Mouse (Mus musculus): ENCODE results near the gene Mprip. TPM values are rescaled to one million over a fixed set of nuclear protein-coding genes. Genes with fewer than 3 reads are reported as not detected.
A peak's percentile ranks its signal among the peaks of the same experiment; 100 is the strongest.

Gene Mprip
- total RNA-seq, 2 experiments from 2014 or later = 283 to 287 TPM

DNA sequence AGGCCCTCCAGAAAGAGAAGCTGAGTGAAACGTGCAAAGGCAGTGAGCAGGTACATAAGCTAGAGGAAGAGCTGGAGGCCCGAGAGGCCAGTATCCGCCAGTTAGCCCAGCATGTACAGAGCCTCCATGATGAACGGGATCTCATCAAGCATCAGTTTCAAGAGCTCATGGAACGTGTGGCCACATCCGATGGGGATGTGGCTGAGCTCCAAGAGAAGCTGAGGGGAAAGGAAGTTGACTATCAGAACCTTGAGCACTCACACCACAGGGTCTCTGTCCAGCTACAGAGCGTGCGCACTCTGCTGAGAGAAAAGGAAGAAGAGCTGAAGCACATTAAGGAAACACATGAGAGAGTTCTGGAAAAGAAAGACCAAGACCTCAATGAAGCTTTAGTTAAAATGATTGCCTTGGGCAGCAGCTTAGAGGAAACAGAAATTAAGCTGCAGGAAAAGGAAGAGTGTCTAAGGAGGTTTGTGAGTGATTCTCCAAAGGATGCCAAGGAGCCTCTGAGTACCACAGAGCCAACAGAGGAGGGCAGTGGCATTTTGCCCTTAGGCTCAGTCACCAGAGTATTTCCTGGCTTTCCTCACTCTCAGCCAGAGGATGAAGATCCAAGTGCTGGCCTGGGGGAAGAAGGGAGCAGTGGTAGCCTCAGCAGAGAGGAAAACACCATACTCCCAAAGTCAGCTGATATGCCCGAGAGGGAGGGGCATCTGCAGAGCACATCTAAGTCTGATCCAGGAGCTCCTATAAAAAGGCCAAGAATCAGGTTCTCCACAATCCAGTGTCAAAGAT, 97.3 kb downstream of the Mprip start:
- no peak for DNase-seq (ENCODE audit: low spot score in 2 of 2)

DNA sequence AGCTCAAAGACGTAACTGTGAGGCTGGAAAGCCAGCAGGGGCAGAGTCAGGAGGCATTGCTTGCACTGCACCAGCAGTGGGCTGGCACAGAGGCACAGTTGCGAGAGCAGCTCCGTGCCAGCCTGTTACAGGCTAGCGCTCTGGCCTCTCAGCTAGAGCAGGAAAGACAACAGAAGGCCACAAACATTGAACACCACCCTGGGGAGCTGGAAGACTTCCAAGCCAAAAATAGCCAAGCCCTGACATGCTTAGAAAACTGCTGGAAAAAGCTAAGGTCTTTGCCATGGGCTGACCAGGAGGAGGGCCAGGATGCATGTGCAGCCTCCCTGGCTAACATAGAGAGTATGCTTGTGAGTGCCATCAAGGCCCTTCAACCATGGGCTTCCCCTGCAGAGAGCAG, 98.1 kb downstream of the Mprip start:
- peak; percentile 51 to 63 for DNase-seq (ENCODE audit: low spot score in 2 of 2)

DNA sequence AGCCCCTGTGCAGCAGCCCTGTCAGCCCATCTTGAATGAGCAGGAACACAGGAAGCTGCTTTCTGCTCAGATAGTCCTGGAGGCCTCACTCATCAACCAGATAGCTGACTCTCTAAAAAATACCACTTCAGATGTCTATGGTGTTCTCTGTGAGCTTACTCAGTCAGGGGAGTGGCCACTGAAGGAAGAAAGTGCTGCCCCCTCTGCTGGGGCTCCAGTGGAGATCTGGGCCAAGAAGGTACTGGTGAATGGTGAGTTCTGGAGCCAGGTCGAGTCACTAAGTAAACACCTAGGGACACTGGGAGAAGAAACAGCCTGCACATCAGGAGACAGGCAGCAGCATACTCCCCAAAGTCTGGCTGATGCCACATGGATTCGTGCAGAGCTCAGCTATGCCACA, 98.5 kb downstream of the Mprip start:
- no peak for DNase-seq (ENCODE audit: low spot score in 2 of 2)

DNA sequence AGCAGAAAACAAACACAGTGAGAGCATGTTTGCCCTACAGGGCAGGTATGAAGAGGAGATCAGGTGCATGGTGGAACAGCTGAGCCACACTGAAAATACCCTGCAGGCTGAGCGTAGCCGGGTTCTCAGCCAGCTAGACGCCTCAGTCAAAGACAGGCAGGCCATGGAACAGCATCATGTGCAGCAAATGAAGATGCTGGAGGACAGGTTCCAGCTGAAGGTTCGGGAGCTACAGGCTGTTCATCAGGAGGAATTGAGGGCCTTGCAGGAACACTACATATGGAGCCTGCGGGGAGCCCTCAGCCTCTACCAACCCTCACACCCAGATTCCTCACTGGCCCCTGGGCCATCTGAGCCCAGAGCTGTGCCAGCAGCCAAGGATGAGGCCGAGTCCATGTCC, 99.7 kb downstream of the Mprip start:
- no peak for DNase-seq (ENCODE audit: low spot score in 2 of 2)

DNA sequence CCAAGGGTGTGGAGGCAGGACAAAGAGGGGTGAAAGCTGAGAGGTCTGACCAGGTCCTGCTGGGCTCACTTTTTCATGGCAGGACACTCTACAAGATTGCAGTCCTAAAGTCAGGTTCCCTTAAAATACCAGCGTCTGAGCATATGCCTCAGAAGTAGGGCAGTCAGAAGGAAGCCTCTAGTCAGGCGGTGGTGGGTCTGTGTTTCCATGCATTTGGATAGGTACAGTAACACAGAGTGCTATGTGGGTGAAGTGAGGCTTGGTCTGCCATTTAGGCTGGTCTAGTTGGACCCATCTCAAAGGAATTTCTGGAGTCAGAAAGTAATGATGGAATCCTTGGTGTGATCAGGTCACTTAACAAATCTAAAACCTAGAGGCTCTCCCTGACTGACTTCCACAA, 108.2 kb downstream of the Mprip start:
- DNase-seq (ENCODE audit: low spot score in 2 of 2) = no peak

DNA sequence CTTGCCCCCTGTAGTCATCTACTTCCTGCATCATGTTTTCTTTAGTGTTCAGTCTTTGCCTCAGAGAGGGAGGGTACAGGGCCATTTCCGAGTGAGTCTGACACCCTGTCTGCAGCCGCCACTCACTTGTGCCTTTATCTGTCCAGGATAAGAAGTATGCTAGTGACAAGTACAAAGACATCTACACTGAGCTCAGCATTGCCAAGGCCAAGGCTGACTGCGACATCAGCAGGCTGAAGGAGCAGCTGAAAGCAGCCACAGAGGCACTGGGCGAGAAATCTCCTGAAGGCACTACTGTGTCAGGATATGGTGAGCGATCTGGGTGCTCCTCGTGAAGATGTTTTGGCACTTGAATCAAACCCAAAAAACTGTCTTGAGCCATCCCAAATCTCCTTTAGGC, 108.6 kb downstream of the Mprip start:
- no peak for DNase-seq (ENCODE audit: low spot score in 2 of 2)

DNA sequence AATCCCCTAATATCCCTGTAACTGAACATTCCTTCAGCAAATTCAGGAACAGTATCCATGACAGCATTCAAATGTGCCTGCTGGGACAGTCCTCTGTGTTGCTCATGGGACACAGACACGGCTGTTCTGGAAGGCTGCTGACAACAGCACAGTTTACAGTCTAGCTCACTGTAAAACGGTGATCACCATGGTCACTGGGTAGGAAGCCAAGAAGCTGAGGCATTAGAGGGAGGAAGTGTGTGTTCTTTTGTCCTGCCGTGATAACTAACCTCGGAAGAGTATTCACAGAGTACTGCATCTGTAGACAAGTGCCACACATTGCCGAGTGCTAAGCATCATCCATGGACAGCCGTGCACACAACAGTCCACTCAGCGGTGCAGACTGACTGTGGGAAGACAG, 109.6 kb downstream of the Mprip start:
- DNase-seq (ENCODE audit: low spot score in 2 of 2) = peak in 1 of 2 experiments; percentile 33

DNA sequence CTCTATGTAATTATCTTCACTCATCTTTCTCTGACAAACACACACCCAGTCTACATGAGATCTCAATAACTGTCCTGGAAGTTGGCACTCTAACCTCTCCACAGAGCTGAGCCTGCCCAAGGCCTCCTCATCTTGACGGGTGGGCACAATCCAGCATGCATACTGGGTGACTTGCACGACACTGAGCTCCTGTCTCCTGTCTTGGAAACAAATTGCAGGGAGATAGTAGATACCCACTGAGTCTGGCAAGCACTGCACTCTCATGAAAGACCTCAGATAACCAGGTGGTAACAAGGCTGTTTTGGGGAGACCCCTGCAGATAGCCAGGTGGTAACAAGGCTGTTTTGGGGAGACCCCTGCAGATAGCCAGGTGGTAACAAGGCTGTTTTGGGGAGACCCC, 111.2 kb downstream of the Mprip start:
- no peak for DNase-seq (ENCODE audit: low spot score in 2 of 2)

DNA sequence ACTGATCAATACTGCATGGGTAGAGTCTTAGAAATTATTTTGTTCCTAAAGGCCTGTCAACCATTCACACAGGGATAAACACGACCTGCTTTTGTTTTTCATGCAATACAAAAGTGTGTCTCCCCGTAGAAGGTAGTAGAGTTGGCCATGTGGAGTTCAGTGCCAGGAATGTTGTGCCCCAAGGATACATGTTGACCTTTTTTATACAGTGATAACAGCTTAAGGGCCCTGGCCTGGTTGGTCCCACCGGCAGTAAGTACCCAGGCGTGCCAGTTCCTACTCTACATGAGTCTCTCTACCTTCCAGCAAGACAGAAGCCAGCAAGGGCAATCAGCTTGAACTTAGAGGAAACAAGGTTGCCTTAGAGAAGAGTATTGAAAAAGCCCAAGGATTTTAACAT, 111.8 kb downstream of the Mprip start:
- DNase-seq (ENCODE audit: low spot score in 2 of 2) = no peak

DNA sequence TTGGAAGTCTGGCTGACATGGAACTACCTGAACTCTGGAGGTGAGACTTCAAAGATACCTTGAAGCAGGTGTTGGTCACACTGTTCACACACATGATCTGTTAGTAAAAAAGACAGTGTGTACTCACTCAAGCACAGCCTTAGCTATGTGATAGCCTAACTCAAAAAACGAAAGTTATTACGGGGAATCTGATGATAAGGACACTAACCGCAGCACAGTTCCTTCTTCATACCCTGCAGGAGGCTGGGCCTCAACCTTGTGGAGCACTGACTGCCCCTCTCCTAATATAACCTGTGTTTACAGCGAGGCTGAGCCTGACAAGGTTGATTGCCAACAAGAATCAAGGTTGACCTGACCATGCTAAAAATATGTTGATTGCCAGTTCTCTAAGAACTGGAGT, 113.4 kb downstream of the Mprip start:
- DNase-seq (ENCODE audit: low spot score in 2 of 2) = no peak

DNA sequence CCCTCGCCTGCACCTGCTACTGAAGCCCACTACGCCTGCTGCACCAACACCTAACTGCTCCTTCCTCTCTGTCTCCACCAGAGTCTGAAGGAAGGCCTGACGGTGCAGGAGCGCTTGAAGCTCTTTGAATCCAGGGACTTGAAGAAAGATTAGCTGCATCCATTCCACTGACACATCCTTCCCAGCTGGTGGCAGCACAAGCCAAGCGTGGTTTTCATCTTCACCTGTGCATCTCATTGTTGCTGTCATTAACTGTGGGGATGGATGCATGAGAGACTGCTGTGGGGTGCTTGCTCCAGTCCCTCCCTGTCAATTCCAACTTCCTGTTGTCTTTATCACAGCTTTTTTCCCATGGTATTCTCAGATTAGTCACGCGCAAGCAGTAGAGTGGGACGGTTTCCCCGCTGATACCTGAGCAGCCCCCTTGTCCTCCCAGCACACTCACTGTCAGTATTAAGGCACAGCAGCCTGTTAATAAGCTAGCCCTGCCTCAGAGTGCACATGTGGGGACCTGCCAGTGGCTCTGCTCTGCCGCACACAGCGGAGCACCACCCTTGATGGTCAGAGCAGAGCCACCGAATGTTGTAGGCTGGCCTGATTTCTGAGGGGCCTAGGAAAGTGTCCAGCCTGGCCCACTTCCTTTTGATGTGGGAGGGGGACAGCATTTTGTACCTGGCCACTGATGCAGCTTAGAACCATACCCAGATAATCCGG, 114.5 kb downstream of the Mprip start:
- no peak for DNase-seq (ENCODE audit: low spot score in 2 of 2)

DNA sequence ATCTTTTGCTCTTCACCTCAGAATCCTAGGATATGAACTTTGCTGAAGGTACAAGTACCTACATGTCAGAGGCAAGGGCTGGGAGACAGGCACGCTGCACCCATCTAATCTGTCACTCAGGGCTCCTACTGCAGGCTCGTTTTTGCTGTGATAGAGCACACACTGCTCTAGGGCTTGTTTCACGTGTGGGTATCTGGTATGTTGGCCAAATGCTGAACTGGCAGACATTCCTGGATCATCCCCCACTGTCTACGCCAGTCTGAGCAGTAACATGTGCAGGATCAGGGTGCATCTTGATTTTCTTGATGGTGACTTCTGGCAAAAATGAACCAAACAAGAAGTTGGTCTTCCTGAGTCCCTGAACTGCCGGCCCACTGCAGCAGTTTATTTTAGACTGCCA, 116.2 kb downstream of the Mprip start:
- peak in 1 of 2 experiments; percentile 65 for DNase-seq (ENCODE audit: low spot score in 2 of 2)

DNA sequence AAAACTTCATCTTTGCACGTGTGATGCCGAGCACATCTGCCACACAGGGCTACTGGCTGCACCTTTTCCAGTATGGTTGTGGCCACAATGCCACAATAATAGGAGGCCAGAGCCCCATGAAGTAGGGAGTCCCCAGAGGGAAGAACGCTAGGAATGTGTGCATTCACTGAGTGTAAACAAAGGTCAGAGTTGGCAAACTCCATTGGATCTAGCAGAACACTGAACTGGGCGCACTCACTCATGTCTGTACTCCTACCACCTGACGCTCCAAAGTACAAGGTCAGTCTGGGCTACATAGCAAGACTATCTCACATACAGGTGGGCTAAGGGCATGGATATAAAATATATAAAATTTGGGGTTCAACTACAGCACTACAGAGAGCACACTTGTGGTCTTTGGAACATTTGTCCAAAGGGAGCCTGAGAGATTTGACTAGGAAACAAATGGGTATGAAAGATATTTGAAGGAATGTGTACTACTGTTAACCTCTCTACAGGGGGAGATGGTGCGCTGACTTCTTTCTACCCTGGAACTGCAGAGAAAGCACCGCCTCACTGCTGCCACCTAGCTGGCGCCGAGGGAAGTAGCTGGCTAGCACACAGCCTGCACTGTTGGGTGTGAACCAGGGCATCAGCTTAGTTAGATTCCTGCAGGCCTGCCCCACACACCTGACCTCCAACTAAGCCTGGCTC, 117.2 kb downstream of the Mprip start:
- peak; percentile 47 to 73 for DNase-seq (ENCODE audit: low spot score in 2 of 2)

DNA sequence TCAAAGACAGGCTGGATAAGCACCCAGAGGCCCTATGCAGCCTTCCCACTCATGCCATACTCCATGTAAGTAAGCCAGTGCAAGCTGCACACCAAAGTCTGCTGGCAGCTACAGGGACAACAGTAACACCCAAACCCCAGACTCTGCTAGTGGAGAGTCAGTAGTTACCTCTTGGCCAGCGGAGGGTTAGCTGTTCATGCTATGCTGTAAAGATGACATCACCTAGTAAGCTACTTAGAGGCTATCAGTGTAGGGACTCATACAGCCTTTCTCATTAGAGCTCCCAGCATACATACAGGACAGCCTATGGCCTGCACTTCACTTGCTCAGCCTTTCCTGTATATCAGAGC, 117.7 kb downstream of the Mprip start:
- no peak for DNase-seq (ENCODE audit: low spot score in 2 of 2)

DNA sequence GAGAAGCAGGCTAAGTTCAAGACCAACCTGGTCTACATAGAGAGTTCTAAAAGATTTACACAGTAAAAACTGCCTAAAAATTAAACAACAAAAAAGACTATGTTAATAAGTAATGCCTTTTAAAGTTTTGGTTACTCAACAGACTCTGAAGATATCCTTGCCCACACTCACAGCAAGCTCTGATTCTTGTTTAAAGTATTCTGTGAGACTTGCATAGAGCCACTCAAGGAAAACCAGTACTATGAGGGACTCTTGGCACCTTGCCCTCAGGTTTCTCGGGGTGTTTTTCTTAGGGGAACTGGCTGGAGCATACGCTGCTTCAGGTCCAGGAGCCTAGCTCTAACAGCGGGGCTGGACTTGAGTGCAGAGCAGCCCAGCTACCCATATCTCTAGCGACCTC, 118.3 kb downstream of the Mprip start:
- no peak for DNase-seq (ENCODE audit: low spot score in 2 of 2)

DNA sequence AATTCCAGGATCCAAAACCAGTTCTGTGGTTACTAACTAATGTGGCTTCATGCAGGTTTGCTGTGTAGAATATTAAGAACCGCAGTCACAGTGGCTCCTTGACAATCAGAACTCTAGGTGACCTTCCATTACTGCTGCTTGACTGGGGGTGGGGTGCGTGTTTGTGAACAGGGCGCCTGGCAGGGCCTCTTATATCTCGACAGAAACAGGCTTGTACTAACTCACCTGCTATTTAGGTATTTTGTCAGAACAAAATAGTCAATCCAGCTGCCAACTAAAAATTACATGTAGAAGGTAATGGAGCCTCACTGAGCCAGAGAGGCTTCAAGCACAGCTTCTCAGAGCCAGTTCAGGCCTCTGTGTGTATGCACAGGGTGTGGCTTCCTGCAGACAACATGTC, 119.1 kb downstream of the Mprip start:
- no peak for DNase-seq (ENCODE audit: low spot score in 2 of 2)

DNA sequence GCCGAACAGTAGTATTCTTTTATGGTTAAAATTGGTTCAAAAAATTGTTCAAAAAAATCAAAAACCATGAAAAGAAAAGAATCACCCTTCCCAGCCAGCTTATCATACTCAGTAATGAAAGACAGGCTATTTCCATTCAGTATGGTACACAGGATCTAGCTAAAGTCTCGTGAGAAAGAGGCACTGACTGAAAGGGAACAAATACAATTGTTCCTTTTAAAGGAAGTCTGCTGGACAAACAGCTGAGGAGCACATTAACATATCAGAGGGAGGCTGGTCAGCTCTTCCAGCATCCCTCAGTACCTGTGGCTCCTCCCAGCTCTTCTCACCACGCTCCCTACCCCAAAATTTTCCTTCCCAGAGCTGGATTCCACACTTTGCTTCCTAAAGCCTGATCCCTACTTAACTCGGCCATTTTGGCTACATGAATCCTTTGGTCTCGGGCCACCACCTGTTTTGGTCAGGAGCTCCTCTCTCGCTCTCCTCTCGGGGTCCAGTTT, 121.0 kb downstream of the Mprip start:
- no peak for DNase-seq (ENCODE audit: low spot score in 2 of 2)

DNA sequence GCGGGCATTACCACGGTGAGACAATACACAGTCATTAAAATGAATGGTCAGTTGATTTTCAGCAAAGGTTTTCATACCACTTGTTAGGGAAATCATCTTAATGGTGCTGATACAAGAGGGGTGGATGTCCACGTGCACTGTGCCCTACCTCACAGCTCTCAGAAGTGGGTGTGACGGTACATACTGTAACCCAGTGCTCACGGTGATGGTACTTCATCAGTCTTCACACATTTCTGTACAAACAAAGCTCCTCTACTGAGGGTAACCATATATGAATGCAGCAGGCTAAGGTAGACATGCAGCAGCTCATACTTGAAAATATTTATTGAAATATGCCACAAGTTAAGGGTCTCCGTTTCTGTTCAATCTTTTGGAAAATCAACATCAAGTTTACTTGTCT, 122.5 kb downstream of the Mprip start:
- no peak for DNase-seq (ENCODE audit: low spot score in 2 of 2)

DNA sequence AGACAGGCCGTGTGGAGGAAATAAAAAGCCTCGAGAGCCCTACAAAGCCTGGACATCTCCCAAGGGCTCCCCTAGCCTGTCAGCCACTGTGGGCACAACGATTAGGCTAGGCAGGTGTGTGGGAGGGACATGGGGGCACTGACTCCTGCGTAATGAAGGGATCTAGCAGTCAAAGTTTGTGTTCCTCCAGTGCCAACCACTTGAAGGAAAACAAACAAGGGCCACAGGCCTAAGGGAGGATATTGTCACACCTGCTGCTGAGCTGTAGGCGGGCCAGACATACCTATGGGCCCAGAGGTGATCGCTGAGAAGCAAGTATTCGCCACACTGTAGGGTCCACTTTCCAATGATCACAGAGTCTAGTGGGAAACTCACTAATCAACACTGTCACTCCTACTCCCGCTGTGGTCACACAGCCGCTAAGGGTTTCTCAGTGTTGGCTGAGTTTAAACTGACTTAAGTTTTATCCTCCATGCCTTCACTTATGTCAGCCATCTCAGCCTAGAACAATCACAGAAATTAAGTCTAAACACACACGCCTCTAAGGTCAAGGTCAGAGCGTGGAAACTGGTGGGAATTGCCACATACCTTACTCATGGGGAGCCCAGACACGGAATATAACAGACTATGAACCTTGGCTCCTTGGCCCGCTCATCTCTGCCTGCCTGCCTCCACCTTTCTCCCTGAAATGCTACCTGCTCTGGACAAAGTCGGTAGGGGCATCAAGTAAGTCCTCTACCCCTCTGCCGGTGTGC, 125.5 kb downstream of the Mprip start:
- no peak for DNase-seq (ENCODE audit: low spot score in 2 of 2)

DNA sequence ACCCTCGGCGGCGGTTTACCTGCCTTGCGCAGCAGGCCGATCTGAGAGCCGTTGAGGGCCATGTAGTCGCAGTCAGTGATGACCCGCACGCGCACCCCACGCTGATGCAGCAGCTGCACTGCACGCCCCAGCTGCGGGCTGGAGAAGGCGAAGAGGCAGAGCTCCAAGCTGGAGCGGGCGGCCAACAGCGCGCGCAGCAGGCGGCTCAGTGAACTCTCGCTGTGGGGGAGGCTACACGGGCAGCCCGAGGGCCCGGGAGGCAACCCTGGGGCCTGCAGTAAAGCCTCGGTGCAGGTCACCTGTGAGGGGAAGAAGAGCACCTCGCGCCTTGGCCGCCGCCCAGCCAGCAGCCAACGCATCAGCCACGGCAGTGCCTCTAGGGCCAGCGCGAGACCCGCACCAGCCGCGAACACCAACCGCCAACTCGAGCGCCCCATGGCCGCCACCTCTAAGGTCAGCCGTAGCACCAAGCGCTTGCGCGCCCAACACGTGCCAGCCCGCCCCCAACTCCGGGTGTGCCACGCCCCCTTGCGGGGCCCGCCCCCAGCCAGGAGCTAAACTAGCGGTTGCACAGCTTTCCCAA, 126.2 kb downstream of the Mprip start, which contains the start of gene Pld6:
TSS of gene Pld6 (minus strand) at position 447 of the 583 bp plus-strand sequence.
- no peak for DNase-seq (ENCODE audit: low spot score in 2 of 2)

DNA sequence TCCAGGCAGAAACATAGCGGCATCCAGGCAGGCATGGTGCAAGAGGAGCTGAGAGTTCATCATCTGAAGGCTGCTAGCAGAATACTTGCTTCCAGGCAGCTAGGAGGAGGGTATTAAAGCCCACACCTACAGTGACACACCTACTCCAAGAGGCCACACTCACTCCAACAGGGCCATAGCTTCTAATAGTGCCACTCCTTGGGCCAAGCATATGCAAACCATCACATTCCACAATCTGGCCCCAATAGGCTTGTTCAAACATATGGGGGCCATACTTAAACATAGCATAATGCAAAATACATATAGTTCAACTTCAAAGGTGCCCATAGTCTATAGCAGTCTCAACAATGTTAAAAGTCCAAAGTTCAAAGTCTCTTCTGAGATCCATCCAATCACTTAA, 128.2 kb downstream of the Mprip start:
- no peak for DNase-seq (ENCODE audit: low spot score in 2 of 2)
